Mouse (Mus musculus): ENCODE results near the gene Tusc2.
"Not testable (repeated sequence)": the region's sequence is repeated elsewhere in the genome, so short reads cannot be mapped to it uniquely, and the experiment has no call there.

The Tusc2 gene

GRCm38 (mm10) chr9:107569270-107569669 is 6.2 kb downstream of the Tusc2 start:
- Histone ChIP-seq H3K4me3 (replicated peaks; ENCODE audit: low read length) (peak overlapping the region; percentile 89), H3K4me1 (replicated peaks; ENCODE audit: low read depth, low read length) (peaks cover 65% of the 10 kb centered on the region), H3K36me3 (ENCODE audit: insufficient read depth, low read length) (peaks cover 40% of the 10 kb centered on the region), H3K27me3 (ENCODE audit: insufficient read depth, low read length) (peaks cover 28% of the 10 kb centered on the region), H3K9me3 (ENCODE audit: low read length) (no peaks in the 10 kb centered on the region)
- TF ChIP-seq CTCF (conservative IDR thresholded peaks at IDR 0.05; ENCODE audit: low read length) (no peak), NANOG (IDR thresholded peaks at IDR 0.05; ENCODE audit: borderline replicate concordance, low read length) (no peak), POU5F1 (IDR thresholded peaks at IDR 0.05; ENCODE audit: borderline replicate concordance, low read length) (no peak)

- peak overlapping the region; percentile 89 for H3K4me3 ChIP-seq (replicated peaks; ENCODE audit: low read length)
- peaks cover 28% of the 10 kb centered on the region for H3K27me3 ChIP-seq (ENCODE audit: insufficient read depth, low read length)
- H3K36me3 ChIP-seq (ENCODE audit: insufficient read depth, low read length) = peaks cover 33% of the 10 kb centered on the region
- H3K4me1 ChIP-seq (replicated peaks; ENCODE audit: low read depth, low read length) = peaks cover 65% of the 10 kb centered on the region
- H3K9me3 ChIP-seq (ENCODE audit: low read length) = no peaks in the 10 kb centered on the region
- no peak for TF ChIP-seq POU5F1 (IDR thresholded peaks at IDR 0.05; ENCODE audit: borderline replicate concordance, low read length)
- no peak for TF ChIP-seq CTCF (conservative IDR thresholded peaks at IDR 0.05; ENCODE audit: low read length)
- no peak for TF ChIP-seq NANOG (IDR thresholded peaks at IDR 0.05; ENCODE audit: borderline replicate concordance, low read length)
These were observed 7.0 kb downstream of the Tusc2 start for GRCm38 (mm10) chr9:107570016-107570415.

- H3K27me3 ChIP-seq (ENCODE audit: insufficient read depth, low read length) = peaks cover 28% of the 10 kb centered on the region
- H3K36me3 ChIP-seq (ENCODE audit: insufficient read depth, low read length) = peaks cover 27% of the 10 kb centered on the region
- H3K9me3 ChIP-seq (ENCODE audit: low read length) = no peaks in the 10 kb centered on the region
- no peak for TF ChIP-seq CTCF (conservative IDR thresholded peaks at IDR 0.05; ENCODE audit: low read length)
- no peak for TF ChIP-seq NANOG (IDR thresholded peaks at IDR 0.05; ENCODE audit: borderline replicate concordance, low read length)
- TF ChIP-seq POU5F1 (IDR thresholded peaks at IDR 0.05; ENCODE audit: borderline replicate concordance, low read length) = no peak
- peak overlapping the region; percentile 89 for H3K4me3 ChIP-seq (replicated peaks; ENCODE audit: low read length)
- H3K4me1 ChIP-seq (replicated peaks; ENCODE audit: low read depth, low read length) = peaks cover 65% of the 10 kb centered on the region
These were observed 7.8 kb downstream of the Tusc2 start for GRCm38 (mm10) chr9:107570845-107571244.

- Histone ChIP-seq H3K4me3 (replicated peaks; ENCODE audit: low read length) (peak overlapping the region; percentile 89), H3K36me3 (ENCODE audit: insufficient read depth, low read length) (peaks cover 27% of the 10 kb centered on the region)
- TF ChIP-seq POU5F1 (IDR thresholded peaks at IDR 0.05; ENCODE audit: borderline replicate concordance, low read length) = no peak
- no peak for TF ChIP-seq CTCF (conservative IDR thresholded peaks at IDR 0.05; ENCODE audit: low read length)
- no peak for TF ChIP-seq NANOG (IDR thresholded peaks at IDR 0.05; ENCODE audit: borderline replicate concordance, low read length)
These were observed 8.7 kb downstream of the Tusc2 start for GRCm38 (mm10) chr9:107571534-107572326.

GRCm38 (mm10) chr9:107572327-107572662 is 9.2 kb downstream of the Tusc2 start:
- Histone ChIP-seq H3K36me3 (ENCODE audit: insufficient read depth, low read length) (peaks cover 27% of the 10 kb centered on the region), H3K4me1 (replicated peaks; ENCODE audit: low read depth, low read length) (peaks cover 71% of the 10 kb centered on the region), H3K4me3 (replicated peaks; ENCODE audit: low read length) (no peak overlapping the region; the same call in 1 of the 2 replicates), H3K9me3 (ENCODE audit: low read length) (no peaks in the 10 kb centered on the region), H3K27me3 (ENCODE audit: insufficient read depth, low read length) (peaks cover 25% of the 10 kb centered on the region)
- TF ChIP-seq POU5F1 (IDR thresholded peaks at IDR 0.05; ENCODE audit: borderline replicate concordance, low read length) (no peak), NANOG (IDR thresholded peaks at IDR 0.05; ENCODE audit: borderline replicate concordance, low read length) (no peak), CTCF (conservative IDR thresholded peaks at IDR 0.05; ENCODE audit: low read length) (no peak)

More at GRCm38 (mm10) chr9:107571534-107572326, 8.7 kb downstream of the Tusc2 start:
- H3K4me1 ChIP-seq (replicated peaks; ENCODE audit: low read depth, low read length) = peaks cover 71% of the 10 kb centered on the region
- H3K27me3 ChIP-seq (ENCODE audit: insufficient read depth, low read length) = peaks cover 28% of the 10 kb centered on the region
- H3K9me3 ChIP-seq (ENCODE audit: low read length) = no peaks in the 10 kb centered on the region

- H3K9me3 ChIP-seq (ENCODE audit: low read length); H3K4me3 ChIP-seq (replicated peaks; ENCODE audit: low read length): not testable (repeated sequence)
- Histone ChIP-seq H3K4me1 (replicated peaks; ENCODE audit: low read depth, low read length) (peaks cover 73% of the 10 kb centered on the region), H3K36me3 (ENCODE audit: insufficient read depth, low read length) (peaks cover 28% of the 10 kb centered on the region), H3K27me3 (ENCODE audit: insufficient read depth, low read length) (peaks cover 19% of the 10 kb centered on the region)
- peak; percentile 25 for TF ChIP-seq CTCF (conservative IDR thresholded peaks at IDR 0.05; ENCODE audit: low read length)
These were observed 10.7 kb downstream of the Tusc2 start for GRCm38 (mm10) chr9:107573774-107574173.

GRCm38 (mm10) chr9:107575579-107576356 is 12.7 kb downstream of the Tusc2 start:
- TF ChIP-seq POU5F1 (IDR thresholded peaks at IDR 0.05; ENCODE audit: borderline replicate concordance, low read length) = no peak
- no peak for TF ChIP-seq CTCF (conservative IDR thresholded peaks at IDR 0.05; ENCODE audit: low read length)
- TF ChIP-seq NANOG (IDR thresholded peaks at IDR 0.05; ENCODE audit: borderline replicate concordance, low read length) = no peak
- Histone ChIP-seq H3K9me3 (ENCODE audit: low read length) (no peaks in the 10 kb centered on the region), H3K27me3 (ENCODE audit: insufficient read depth, low read length) (peaks cover 5% of the 10 kb centered on the region), H3K4me3 (replicated peaks; ENCODE audit: low read length) (peak overlapping the region; percentile 11; the same call in 1 of the 2 replicates), H3K4me1 (replicated peaks; ENCODE audit: low read depth, low read length) (peaks cover 78% of the 10 kb centered on the region), H3K36me3 (ENCODE audit: insufficient read depth, low read length) (peaks cover 38% of the 10 kb centered on the region)

- TF ChIP-seq CTCF (conservative IDR thresholded peaks at IDR 0.05; ENCODE audit: low read length) (no peak), NANOG (IDR thresholded peaks at IDR 0.05; ENCODE audit: borderline replicate concordance, low read length) (no peak), POU5F1 (IDR thresholded peaks at IDR 0.05; ENCODE audit: borderline replicate concordance, low read length) (no peak)
- Histone ChIP-seq H3K9me3 (ENCODE audit: low read length) (no peaks in the 10 kb centered on the region), H3K4me3 (replicated peaks; ENCODE audit: low read length) (peak within 1 kb of the TSS; percentile 77), H3K4me1 (replicated peaks; ENCODE audit: low read depth, low read length) (peaks cover 78% of the 10 kb centered on the region), H3K27me3 (ENCODE audit: insufficient read depth, low read length) (no peaks in the 10 kb centered on the region), H3K36me3 (ENCODE audit: insufficient read depth, low read length) (peaks cover 30% of the 10 kb centered on the region)
These were observed 13.5 kb downstream of the Tusc2 start, which contains the start of gene Hyal1 for GRCm38 (mm10) chr9:107576357-107577107. Gene Hyal1 (plus strand): TSS chr9:107576927.

Measured in E14TG2a.4 (cell line).